Mouse (Mus musculus) MEL (cell line): Measurements from ENCODE around the gene Otp. TPM values are rescaled to one million over a fixed set of nuclear protein-coding genes. Genes with fewer than 3 reads are reported as not detected.

Experiments
- DNase-seq: peaks from one replicate; pipeline ENCODE4 v3.0.0; 2011; ENCODE audit warnings: low read depth, low spot score
- H3K27ac ChIP-seq: 2 replicates; pipeline ENCODE4 v1.5.1; 2012; ENCODE audit warnings: low read depth, mild to moderate bottlenecking, control low read depth, low read length, moderate library complexity; ENCODE audit not compliant: control insufficient read depth
- H3K27me3 ChIP-seq, 2 experiments: fragments of 150-350 bp in 1 of 2; sonication (generic) in 1 of 2; 2 replicates each; pipeline ENCODE4 v1.6.1; 2012; ENCODE audit warnings: low read length in 2 of 2, mild to moderate bottlenecking in 2 of 2, improper control_type of control experiment in 1 of 2, moderate library complexity in 1 of 2; ENCODE audit not compliant: insufficient read depth in 2 of 2, control insufficient read depth in 1 of 2
- H3K36me3 ChIP-seq, 2 experiments: 2 replicates each; pipeline ENCODE4 v1.6.1; 2012 to 2014; ENCODE audit warnings: low read length in 2 of 2, improper control_type of control experiment in 1 of 2, inconsistent platforms in 1 of 2, mild to moderate bottlenecking in 1 of 2; ENCODE audit not compliant: insufficient read depth in 2 of 2, control insufficient read depth in 1 of 2
- H3K4me1 ChIP-seq, 2 experiments: fragments of 150-350 bp in 1 of 2; sonication (generic) in 1 of 2; 2 replicates each; pipeline ENCODE4 v1.6.1; 2012; ENCODE audit warnings: low read length in 2 of 2, improper control_type of control experiment in 1 of 2, mild to moderate bottlenecking in 1 of 2; ENCODE audit not compliant: insufficient read depth in 2 of 2, control insufficient read depth in 1 of 2
- H3K4me3 ChIP-seq, 2 experiments: fragments of 150-350 bp in 1 of 2; sonication (generic) in 1 of 2; 2 replicates each; pipeline ENCODE4 v1.5.1; 2012; ENCODE audit warnings: low read depth in 2 of 2, low read length in 2 of 2, mild to moderate bottlenecking in 2 of 2, moderate library complexity in 2 of 2, control low read depth in 1 of 2, improper control_type of control experiment in 1 of 2; ENCODE audit not compliant: control insufficient read depth in 1 of 2, insufficient read depth in 1 of 2
- H3K79me2 ChIP-seq: 2 replicates; pipeline ENCODE4 v1.6.1; 2012; ENCODE audit warnings: mild to moderate bottlenecking, low read length, moderate library complexity; ENCODE audit not compliant: control insufficient read depth, poor library complexity, insufficient read depth
- H3K9ac ChIP-seq: 2 replicates; pipeline ENCODE4 v1.6.1; 2012; ENCODE audit warnings: low read depth, mild to moderate bottlenecking, control low read depth, low read length, moderate library complexity; ENCODE audit not compliant: control insufficient read depth, poor library complexity, severe bottlenecking
- H3K9me3 ChIP-seq: fragments of 150-350 bp; sonication (generic); replicated peaks from 2 replicates; pipeline ENCODE4 v1.6.1; 2012; ENCODE audit warnings: mild to moderate bottlenecking, low read length, improper control_type of control experiment, moderate library complexity; ENCODE audit not compliant: insufficient read depth
- BHLHE40 ChIP-seq: IDR thresholded peaks from 2 replicates; pipeline ENCODE4 v1.6.1; 2012; ENCODE audit warnings: low read depth, mild to moderate bottlenecking, inconsistent platforms, low read length, improper control_type of control experiment, borderline replicate concordance
- CHD1 ChIP-seq: IDR thresholded peaks from 2 replicates; pipeline ENCODE4 v1.6.1; 2012; ENCODE audit warnings: low read depth, mild to moderate bottlenecking, inconsistent platforms, low read length, improper control_type of control experiment
- CHD2 ChIP-seq: IDR thresholded peaks from 2 replicates; pipeline ENCODE4 v1.6.1; 2011; ENCODE audit warnings: low read length, improper control_type of control experiment
- CTCF ChIP-seq, 3 experiments: IDR thresholded peaks in 2 of 3; conservative IDR thresholded peaks in 1 of 3; 2 replicates each; pipeline ENCODE4 v1.5.1; 2011 to 2012; ENCODE audit warnings: low read length in 3 of 3, low read depth in 2 of 3, mild to moderate bottlenecking in 2 of 3, improper control_type of control experiment in 1 of 3, inconsistent platforms in 1 of 3, mixed read lengths in 1 of 3, moderate library complexity in 1 of 3; ENCODE audit not compliant: control insufficient read depth in 1 of 3, insufficient read depth in 1 of 3, poor library complexity in 1 of 3, severe bottlenecking in 1 of 3
- ELF1 ChIP-seq: IDR thresholded peaks from 2 replicates; pipeline ENCODE4 v1.6.1; 2014; ENCODE audit warnings: low read depth, mild to moderate bottlenecking, inconsistent platforms, low read length, improper control_type of control experiment, moderate library complexity
- EP300 ChIP-seq, 2 experiments: IDR thresholded peaks; 2 replicates each; pipeline ENCODE4 v1.6.1; 2011; ENCODE audit warnings: improper control_type of control experiment in 2 of 2, low read length in 2 of 2, low read depth in 1 of 2, mild to moderate bottlenecking in 1 of 2
- ETS1 ChIP-seq: IDR thresholded peaks from 2 replicates; pipeline ENCODE4 v1.6.1; 2012; ENCODE audit warnings: low read depth, mild to moderate bottlenecking, inconsistent platforms, low read length, improper control_type of control experiment, moderate library complexity
- GABPA ChIP-seq: IDR thresholded peaks from 2 replicates; pipeline ENCODE4 v1.6.1; 2012; ENCODE audit warnings: low read depth, mild to moderate bottlenecking, inconsistent platforms, low read length, improper control_type of control experiment, moderate library complexity
- GATA1 ChIP-seq: IDR thresholded peaks from 2 replicates; pipeline ENCODE4 v1.6.1; 2011; ENCODE audit warnings: low read depth, low read length, improper control_type of control experiment
- MAFK ChIP-seq: IDR thresholded peaks from 2 replicates; pipeline ENCODE4 v1.6.1; 2011; ENCODE audit warnings: low read depth, mild to moderate bottlenecking, low read length, improper control_type of control experiment, borderline replicate concordance
- MAX ChIP-seq: IDR thresholded peaks from 2 replicates; pipeline ENCODE4 v1.6.1; 2011; ENCODE audit warnings: low read length, improper control_type of control experiment
- MAZ ChIP-seq: IDR thresholded peaks from 2 replicates; pipeline ENCODE4 v1.6.1; 2012; ENCODE audit warnings: low read depth, mild to moderate bottlenecking, inconsistent platforms, low read length, improper control_type of control experiment
- MEF2A ChIP-seq: IDR thresholded peaks from 2 replicates; pipeline ENCODE4 v1.6.1; 2014; ENCODE audit warnings: low read depth, mild to moderate bottlenecking, inconsistent platforms, low read length, improper control_type of control experiment; ENCODE audit not compliant: poor library complexity, insufficient replicate concordance, severe bottlenecking; ENCODE audit errors: extremely low read depth
- MXI1 ChIP-seq: IDR thresholded peaks from 2 replicates; pipeline ENCODE4 v1.6.1; 2011; ENCODE audit warnings: mild to moderate bottlenecking, low read depth, low read length, improper control_type of control experiment
- MYB ChIP-seq: IDR thresholded peaks from 2 replicates; pipeline ENCODE4 v1.6.1; 2011; ENCODE audit warnings: mild to moderate bottlenecking, low read depth, low read length, improper control_type of control experiment
- MYC ChIP-seq: IDR thresholded peaks from 2 replicates; pipeline ENCODE4 v1.6.1; 2011; ENCODE audit warnings: low read depth, mild to moderate bottlenecking, low read length, improper control_type of control experiment, moderate library complexity
- NELFE ChIP-seq: IDR thresholded peaks from 2 replicates; pipeline ENCODE4 v1.6.1; 2011; ENCODE audit warnings: low read depth, low read length, improper control_type of control experiment
- NRF1 ChIP-seq: IDR thresholded peaks from 2 replicates; pipeline ENCODE4 v1.6.1; 2014; ENCODE audit warnings: low read depth, mild to moderate bottlenecking, inconsistent platforms, low read length, improper control_type of control experiment, moderate library complexity; ENCODE audit not compliant: poor library complexity, insufficient read depth, severe bottlenecking
- RAD21 ChIP-seq: IDR thresholded peaks from 2 replicates; pipeline ENCODE4 v1.6.1; 2011; ENCODE audit warnings: mild to moderate bottlenecking, low read depth, low read length, improper control_type of control experiment
- RCOR1 ChIP-seq: IDR thresholded peaks from 2 replicates; pipeline ENCODE4 v1.6.1; 2012; ENCODE audit warnings: low read depth, mild to moderate bottlenecking, inconsistent platforms, low read length, improper control_type of control experiment
- SIN3A ChIP-seq: IDR thresholded peaks from 2 replicates; pipeline ENCODE4 v1.6.1; 2012; ENCODE audit warnings: low read length, improper control_type of control experiment, inconsistent platforms
- SMC3 ChIP-seq: IDR thresholded peaks from 2 replicates; pipeline ENCODE4 v1.6.1; 2011; ENCODE audit warnings: low read depth, low read length, improper control_type of control experiment
- TAL1 ChIP-seq: IDR thresholded peaks from 2 replicates; pipeline ENCODE4 v1.6.1; 2012; ENCODE audit warnings: mild to moderate bottlenecking, inconsistent platforms, low read length, moderate library complexity, mixed read lengths
- TCF12 ChIP-seq: IDR thresholded peaks from 2 replicates; pipeline ENCODE4 v1.6.1; 2014; ENCODE audit warnings: low read depth, mild to moderate bottlenecking, inconsistent platforms, low read length, improper control_type of control experiment, moderate library complexity
- UBTF ChIP-seq: IDR thresholded peaks from 2 replicates; pipeline ENCODE4 v1.6.1; 2012; ENCODE audit warnings: low read depth, mild to moderate bottlenecking, inconsistent platforms, low read length, improper control_type of control experiment, moderate library complexity, borderline replicate concordance; ENCODE audit not compliant: insufficient read depth
- USF1 ChIP-seq: IDR thresholded peaks from 2 replicates; pipeline ENCODE4 v1.6.1; 2014; ENCODE audit warnings: low read depth, mild to moderate bottlenecking, inconsistent platforms, low read length, improper control_type of control experiment, moderate library complexity
- ZC3H11A ChIP-seq: IDR thresholded peaks from 2 replicates; pipeline ENCODE4 v1.6.1; 2012; ENCODE audit warnings: low read depth, mild to moderate bottlenecking, inconsistent platforms, low read length, improper control_type of control experiment
- ZKSCAN1 ChIP-seq: IDR thresholded peaks from 2 replicates; pipeline ENCODE4 v1.6.1; 2012; ENCODE audit warnings: low read depth, mild to moderate bottlenecking, inconsistent platforms, low read length, improper control_type of control experiment, moderate library complexity
- ZMIZ1 ChIP-seq: IDR thresholded peaks from 2 replicates; pipeline ENCODE4 v1.6.1; 2012; ENCODE audit warnings: low read depth, mild to moderate bottlenecking, inconsistent platforms, low read length, improper control_type of control experiment, moderate library complexity
- ZNF384 ChIP-seq: IDR thresholded peaks from 2 replicates; pipeline ENCODE4 v1.6.1; 2012; ENCODE audit warnings: low read depth, mild to moderate bottlenecking, inconsistent platforms, low read length, improper control_type of control experiment
- polyA plus RNA-seq, 2 experiments: library from polyadenylated mRNA; stranded (reverse) in 1 of 2; unstranded in 1 of 2; fragments of >175 nt in 1 of 2; fragments of >200 nt in 1 of 2; gene quantifications; 2 replicates each; pipeline versions ENCODE4 v1.2.1 to v1.2.4; 2012; ENCODE audit warnings: low replicate concordance in 2 of 2, low read depth in 1 of 2; ENCODE audit not compliant: insufficient read length in 2 of 2, insufficient read depth in 1 of 2, missing spikeins in 1 of 2
- total RNA-seq: library from RNA; depleted of rRNA; stranded (reverse); fragments of 300-350 nt; gene quantifications from 2 replicates; pipeline ENCODE4 v1.2.3, GENCODE M21; 2012

Otp gene
- total and polyA plus RNA-seq, 3 experiments, result not detected

DNA sequence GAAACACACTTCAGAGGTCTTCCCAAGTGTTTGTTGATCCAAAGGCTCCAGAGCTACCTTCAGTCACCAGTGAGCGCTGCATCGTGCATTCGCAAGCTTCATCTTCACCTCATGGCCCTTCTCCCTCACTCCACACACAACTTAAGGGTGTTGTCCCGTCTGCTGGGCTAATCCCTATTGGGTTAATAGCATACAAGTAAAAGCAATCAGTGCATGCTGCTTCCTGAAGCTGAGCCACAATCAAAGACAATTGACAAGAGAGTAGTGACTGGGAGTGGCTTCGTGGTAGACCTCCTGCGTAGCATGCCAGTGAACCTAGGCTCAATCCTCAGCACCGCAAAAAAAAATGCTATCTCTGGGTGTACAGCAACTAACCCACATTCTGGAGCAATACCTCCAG, 27.5 kb upstream of the Otp start:
- Histone ChIP-seq H3K4me1 (no peaks in the 10 kb centered on the region), H3K27me3 (no peaks in the 10 kb centered on the region), H3K36me3 (no peaks in the 10 kb centered on the region), H3K79me2 (no peaks in the 10 kb centered on the region), H3K9me3 (no peaks in the 10 kb centered on the region), H3K9ac (no peak overlapping the region), H3K4me3 (no peak overlapping the region), H3K27ac (no peak overlapping the region)
- TF ChIP-seq NRF1 (no peak), ZC3H11A (no peak), SMC3 (no peak), MAX (no peak), RAD21 (no peak), CHD1 (no peak), ZKSCAN1 (no peak), MEF2A (no peak), MXI1 (no peak), TAL1 (no peak), CHD2 (no peak), GATA1 (no peak), USF1 (no peak), GABPA (no peak), ELF1 (no peak), ZNF384 (no peak), CTCF (IDR thresholded peaks at IDR 0.05 in 2 of 3, conservative IDR thresholded peaks at IDR 0.05 in 1 of 3; ENCODE audit: control insufficient read depth in 1 of 3, insufficient read depth in 1 of 3, low read depth in 2 of 3, low read length in 3 of 3, poor library complexity in 1 of 3, severe bottlenecking in 1 of 3) (no peak), MYB (no peak), BHLHE40 (no peak), MAZ (no peak)
- no peak for DNase-seq

GRCm38 (mm10) chr13:94849351-94849750, 26.1 kb upstream of the Otp start:
- Histone ChIP-seq H3K27me3 (no peaks in the 10 kb centered on the region), H3K9me3 (no peaks in the 10 kb centered on the region), H3K4me3 (no peak overlapping the region), H3K36me3 (no peaks in the 10 kb centered on the region), H3K9ac (no peak overlapping the region), H3K4me1 (no peaks in the 10 kb centered on the region), H3K27ac (no peak overlapping the region), H3K79me2 (no peaks in the 10 kb centered on the region)
- no peak for TF ChIP-seq TCF12
- TF ChIP-seq TAL1, result no peak
- TF ChIP-seq UBTF, result no peak
- no peak for TF ChIP-seq NELFE
- no peak for TF ChIP-seq EP300 (IDR thresholded peaks at IDR 0.05; ENCODE audit: low read depth in 1 of 2, low read length in 2 of 2)
- TF ChIP-seq SIN3A, result no peak
- TF ChIP-seq MAFK, result no peak
- TF ChIP-seq ETS1, result no peak
- TF ChIP-seq ZMIZ1, result no peak
- no peak for TF ChIP-seq GATA1
- TF ChIP-seq CHD2, result no peak
- no peak for TF ChIP-seq RCOR1
- TF ChIP-seq MAZ, result no peak
- TF ChIP-seq ZC3H11A, result no peak
- no peak for TF ChIP-seq MYC
- DNase-seq, result no peak
